Mouse (Mus musculus) ES-E14 (cell line): Measurements from ENCODE around the gene Cul7.

Source experiments
- CHD2 ChIP-seq: IDR thresholded peaks from 2 replicates; pipeline ENCODE4 v1.6.1; 2014; ENCODE audit warnings: mild to moderate bottlenecking, low read depth, low read length, inconsistent platforms
- HCFC1 ChIP-seq: IDR thresholded peaks from 2 replicates; pipeline ENCODE4 v1.6.1; 2012; ENCODE audit warnings: low read length, inconsistent platforms, borderline replicate concordance; ENCODE audit not compliant: insufficient read depth
- MAFK ChIP-seq: IDR thresholded peaks from 2 replicates; pipeline ENCODE4 v1.6.1; 2014; ENCODE audit warnings: mild to moderate bottlenecking, low read depth, low read length, inconsistent platforms; ENCODE audit not compliant: insufficient read depth
- ZC3H11A ChIP-seq: IDR thresholded peaks from 2 replicates; pipeline ENCODE4 v1.6.1; 2012; ENCODE audit warnings: low read depth, mild to moderate bottlenecking, inconsistent platforms, low read length, borderline replicate concordance
- ZNF384 ChIP-seq: IDR thresholded peaks from 2 replicates; pipeline ENCODE4 v1.6.1; 2012; ENCODE audit warnings: low read depth, low read length, inconsistent platforms

GRCm38 (mm10) chr17:46603229-46603628 lies 46.9 kb upstream of the Cul7 start:
- TF ChIP-seq HCFC1 (no peak), ZNF384 (no peak), CHD2 (no peak), MAFK (no peak), ZC3H11A (no peak)
